Mouse (Mus musculus) T-helper 1 cell (primary cell): ENCODE data around the gene Ecsit.
"Not testable (repeated sequence)": the region's sequence is repeated elsewhere in the genome, so short reads cannot be mapped to it uniquely, and the experiment has no call there.

Experiments
- in situ Hi-C: fragments of 300-600 bp; cut with MboI, MseI; formaldehyde crosslinking; loops from one replicate; pipeline ENCODE4 v1.15.1; 2025; ENCODE audit warnings: high pct_unique_total_duplicates

The Ecsit gene

DNA sequence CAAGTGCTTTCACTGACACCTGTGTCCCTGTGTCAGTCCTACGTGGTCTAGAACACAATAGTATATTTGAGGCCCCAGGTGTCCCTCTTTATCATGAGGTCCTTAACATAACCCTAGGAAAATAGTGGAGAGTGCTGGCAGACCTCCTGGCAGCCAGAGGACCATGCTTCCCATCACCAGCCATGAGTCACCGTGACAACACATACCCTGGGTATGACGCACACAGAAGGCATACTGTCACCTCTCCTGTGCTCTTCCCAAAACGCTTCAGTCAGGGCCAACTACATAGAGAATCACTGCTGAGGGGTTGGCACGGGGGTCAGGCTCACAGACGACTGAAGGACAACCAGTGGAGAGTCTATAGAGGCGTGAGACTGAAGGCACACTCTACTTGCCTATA is 4.7 kb upstream of the Ecsit start:
- in situ Hi-C loops = no loop called here

DNA sequence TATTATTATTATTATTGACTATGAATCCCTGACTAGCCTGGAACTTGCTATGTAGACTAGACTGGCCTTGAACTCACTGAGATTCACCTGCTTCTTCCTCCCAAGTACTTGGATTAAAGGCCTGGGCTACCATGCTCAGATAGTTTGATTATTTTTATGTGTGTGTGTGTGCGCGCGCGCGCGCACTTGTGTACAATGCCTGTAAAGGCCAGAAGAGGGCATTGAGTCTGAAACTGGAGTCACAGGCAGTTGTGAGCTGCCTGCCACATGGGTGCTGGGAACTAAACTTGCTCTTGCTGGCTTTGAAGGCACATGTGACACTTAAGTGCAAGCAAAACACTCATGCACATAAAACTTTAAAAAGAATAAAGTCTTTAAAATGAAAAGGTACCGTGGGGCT is 4.0 kb upstream of the Ecsit start:
- in situ Hi-C loops = no loop called here

DNA sequence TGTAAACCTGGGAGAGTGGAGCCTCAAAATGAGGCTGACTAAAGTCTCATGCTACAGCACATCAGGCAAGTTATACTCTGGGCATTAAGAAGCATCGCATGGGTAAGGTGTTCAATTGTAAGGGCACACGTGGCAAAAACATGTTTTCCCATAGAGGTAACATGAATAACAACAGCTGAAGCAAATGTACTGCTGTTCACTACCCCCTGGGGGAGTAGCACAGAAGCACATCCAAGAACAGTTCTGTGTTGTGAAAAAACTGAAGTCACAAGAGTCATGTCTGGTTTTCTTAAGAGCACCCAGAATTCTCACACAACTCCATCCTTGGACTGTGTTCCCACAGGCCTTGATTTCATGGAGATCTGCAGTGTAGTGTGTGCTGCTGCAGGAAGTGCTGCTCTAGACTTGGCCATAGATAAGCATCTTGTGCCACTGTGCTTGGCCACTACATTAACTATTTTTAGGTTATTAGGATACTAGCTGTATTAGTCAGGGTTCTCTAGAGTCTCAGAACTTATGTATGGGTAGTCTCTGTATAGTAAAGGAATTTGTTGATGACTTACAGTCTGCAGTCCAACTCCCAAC is 1.9 kb upstream of the Ecsit start:
- in situ Hi-C loops = no loop called here

DNA sequence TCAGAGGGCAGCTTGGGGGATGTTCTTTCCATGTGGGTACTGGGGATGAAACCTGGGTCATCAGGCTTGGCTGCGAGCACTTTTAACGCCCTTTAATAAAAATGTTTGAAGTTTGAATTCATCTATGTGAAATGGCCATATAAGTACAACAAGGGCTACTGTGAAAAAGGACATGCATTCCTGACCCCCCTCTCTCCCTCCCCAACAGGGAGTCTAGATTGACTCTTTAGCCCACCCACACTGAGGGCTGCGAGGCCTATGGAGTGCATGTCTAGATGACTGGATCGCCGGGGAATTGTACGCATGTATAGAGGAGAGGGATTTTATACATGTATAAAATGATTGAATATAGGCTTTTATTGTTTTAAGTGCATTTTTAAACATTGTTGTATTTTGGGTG is 774 bp upstream of the Ecsit start:
- in situ Hi-C loops = no loop called here

DNA sequence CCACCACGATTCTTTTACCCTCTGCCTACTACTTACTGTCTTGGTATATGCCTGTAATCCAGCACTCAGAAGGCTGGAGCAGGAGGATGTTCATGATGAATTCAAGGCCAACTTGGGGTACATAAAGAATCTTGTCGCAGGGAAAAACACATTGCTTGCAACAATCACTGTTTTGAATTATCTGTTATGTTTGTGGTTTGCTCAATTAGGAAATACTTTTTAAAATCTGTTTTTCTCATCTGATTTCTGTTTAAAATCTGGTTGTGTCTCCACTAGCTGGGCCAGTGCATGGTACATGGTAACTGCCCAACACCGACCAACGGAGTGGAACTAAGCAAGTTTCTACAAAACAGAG is 594 bp downstream of the Ecsit start:
- in situ Hi-C loops = no loop called here

DNA sequence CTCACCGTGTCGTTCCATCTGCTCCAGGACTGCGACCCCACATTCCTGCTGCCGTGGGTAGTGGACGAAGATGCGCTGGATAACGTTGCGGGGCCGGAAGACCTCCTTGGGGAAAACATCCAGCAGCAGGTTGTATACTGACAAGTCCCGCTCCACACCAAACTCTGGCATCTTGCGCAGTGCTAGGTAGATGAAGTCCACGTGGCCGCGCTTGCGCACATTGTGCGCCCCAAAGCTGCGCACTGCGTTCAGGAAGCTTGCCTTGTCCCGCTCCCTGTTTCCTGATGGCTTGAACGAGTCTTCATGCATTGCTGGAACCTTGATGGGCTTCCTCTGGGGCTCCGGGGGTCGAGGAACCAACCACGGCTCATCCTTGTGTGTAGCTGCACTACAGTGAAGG is 9.0 kb downstream of the Ecsit start:
- in situ Hi-C loops = no loop called here

DNA sequence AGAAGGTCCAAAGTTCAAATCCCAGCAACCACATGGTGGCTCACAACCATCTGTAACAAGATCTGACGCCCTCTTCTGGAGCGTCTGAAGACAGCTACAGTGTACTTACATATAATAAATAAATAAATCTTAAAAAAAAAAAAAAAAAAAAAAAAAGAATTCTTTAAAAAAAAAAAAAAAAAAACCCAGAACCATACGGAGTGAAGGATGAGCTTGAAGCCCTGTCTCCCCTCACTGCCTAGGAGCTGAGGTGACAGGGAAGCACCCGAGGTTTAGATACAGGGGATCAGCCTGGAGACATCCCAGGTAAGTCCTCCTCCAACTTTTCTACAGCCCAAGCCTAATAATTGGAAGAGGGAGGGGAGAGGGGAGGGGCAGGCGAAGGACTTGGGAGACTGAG is 9.5 kb downstream of the Ecsit start:
- in situ Hi-C loops = not testable (repeated sequence)

DNA sequence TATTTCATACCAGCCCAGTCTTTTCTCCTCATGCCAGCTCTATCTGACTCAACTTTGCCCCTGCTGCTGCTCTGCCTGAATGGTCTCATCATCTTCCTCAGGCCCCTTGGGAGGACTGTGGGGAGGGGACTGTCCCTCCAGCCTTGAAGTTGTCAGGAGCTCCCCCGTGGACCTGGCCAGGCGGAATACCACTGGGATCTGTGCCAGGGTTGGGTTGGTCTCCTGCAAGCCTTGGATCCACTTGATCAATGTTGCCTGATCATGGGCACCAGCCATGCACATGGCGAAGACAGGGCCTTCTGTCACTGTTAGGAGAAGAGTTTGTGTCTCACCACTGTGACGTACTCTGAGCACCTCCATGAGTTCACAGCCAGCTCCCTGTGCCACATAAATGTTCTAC is 13.0 kb downstream of the Ecsit start:
- in situ Hi-C loops = no loop called here

DNA sequence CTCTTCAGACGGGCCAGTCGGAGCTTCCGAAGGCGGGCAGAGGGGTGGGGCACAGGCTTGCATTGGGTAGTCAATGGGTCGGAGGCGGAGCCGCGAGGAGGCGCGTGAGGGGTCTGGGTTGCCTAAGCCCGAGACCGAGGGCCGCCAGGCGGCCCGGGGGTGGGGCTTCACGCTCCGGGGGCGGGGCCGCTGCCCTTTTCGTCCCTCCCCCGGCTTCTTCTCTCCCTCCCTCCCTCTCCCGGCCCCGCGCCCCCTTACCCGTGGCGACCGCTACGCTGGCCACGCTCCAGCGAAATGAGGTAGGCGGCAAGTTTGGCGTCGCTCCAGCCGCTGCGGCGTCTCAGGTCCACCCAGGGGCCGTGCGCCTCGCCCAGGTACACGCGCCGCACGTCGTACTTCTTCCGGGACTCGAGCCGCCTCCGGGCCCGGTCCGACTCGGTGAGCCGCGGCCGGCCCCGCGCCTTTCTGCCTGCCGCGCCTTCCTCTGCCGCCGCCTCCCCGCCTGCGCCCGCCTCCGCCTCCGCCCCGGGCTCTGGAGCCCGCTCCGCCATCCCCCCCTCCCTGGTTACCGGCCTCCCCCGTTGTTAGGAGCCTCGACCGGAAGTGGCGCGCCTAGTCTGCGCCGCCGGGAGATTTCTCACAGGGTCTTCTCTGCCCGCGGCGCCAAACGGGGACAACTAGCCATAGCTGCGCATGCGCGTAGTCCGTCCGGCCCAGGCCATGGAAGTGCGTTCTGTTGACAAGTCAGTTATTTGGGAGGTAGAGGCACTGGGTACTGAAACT is 14.3 kb downstream of the Ecsit start, which contains the start of the genes Gm49318 and Zfp653:
Gene Gm49318, minus strand, starts transcription at position 469 of the 783 bp plus-strand sequence.
Gene Zfp653, minus strand, starts transcription at position 586 of the 783 bp plus-strand sequence.
- in situ Hi-C loops = no loop called here

DNA sequence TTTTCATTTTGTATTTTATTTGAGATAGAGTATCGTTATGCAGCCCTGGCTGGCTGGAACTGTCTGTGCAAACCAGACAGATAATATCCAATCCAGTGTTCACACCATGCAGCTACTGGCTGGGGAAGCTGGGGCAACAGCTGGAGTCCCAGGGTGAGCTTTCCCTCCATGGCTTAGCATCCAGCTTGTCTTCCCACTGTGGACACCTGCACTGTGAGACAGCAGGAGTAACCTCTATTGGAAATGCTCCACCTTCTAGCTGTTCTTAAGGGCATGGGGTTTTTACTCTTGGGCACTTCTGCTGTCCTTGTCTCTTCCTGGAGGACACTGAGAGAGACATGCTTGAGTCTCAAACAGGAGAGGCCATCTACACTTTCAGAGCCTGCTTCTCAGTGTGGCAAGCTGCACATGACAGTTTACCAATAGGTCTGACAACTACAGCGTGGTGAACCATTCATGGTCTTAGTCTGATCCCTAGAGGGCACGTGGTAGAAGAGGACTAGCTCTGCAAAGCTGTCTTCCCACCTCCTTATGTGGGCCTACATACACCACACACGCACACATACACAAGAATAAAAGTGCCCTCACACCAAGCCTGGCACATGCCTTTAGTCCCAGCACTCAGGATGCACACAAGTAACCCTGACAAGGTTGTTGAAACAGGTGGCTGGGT is 15.2 kb downstream of the Ecsit start:
- in situ Hi-C loops = loop anchor here (5.0 kb wide), 1 partner anchor 77 kb away; no protein-coding TSS in a partner anchor

DNA sequence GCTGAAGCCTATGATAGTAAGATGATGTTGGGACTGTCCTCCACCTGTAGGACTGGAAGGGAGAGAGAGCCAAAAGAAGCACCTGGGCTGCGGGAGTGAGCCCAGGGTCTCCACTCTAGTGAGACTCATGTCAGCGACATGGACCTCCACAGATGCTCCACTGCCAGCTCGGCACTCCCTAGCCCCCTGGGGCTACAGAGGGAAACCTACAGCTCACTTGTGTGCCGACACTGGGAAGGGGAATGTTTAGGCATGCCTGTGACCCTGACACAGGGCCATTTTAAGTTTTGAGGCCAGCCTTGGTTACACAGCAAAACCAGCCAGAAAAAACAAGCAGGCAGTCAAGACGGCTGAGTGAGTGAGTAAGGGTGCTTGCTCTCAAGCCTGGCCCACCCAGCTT is 18.0 kb downstream of the Ecsit start:
- in situ Hi-C loops = loop anchor here (5.0 kb wide), 1 partner anchor 80 kb away; no protein-coding TSS in a partner anchor

DNA sequence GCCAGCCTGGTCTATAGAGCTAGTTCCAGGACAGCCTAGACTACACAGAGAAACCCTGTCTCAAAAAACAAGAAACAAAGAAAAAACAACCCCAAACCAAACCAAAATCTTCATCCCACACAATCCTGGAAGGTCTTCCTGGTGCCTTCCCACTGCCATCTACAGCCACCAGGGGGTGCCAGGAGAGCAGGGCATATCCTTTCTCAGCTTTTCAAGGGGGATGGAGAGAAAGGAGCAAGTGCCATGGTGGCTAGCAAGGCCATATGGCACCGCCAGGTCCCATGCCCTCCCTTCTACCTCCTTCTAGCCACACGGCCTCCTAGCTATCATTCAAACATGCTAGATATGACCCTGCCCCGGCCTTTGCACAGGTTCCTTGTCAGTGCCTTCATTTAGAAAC is 18.8 kb downstream of the Ecsit start:
- in situ Hi-C loops = loop anchor here (5.0 kb wide), 1 partner anchor 81 kb away; no protein-coding TSS in a partner anchor

DNA sequence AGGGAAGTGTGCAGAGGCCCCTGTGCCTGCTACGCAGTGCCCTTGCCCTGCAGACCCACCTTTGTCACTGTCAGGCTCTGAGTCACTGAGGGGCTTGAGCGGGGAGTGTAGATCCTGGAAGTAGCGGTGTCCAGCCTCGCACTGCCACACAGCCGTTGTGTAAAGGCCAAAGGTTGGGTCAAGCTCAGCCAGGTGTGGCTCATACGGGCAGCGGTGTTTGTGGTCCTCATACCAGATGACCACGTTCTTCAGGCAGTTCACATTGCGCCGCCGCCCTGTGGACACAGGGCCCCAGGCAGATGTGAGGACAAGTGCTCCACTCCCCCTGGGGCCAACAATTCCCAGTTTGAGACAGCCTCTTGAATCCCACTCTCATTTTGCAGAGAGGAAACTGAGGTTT is 19.6 kb downstream of the Ecsit start:
- in situ Hi-C loops = loop anchor here (5.0 kb wide), 1 partner anchor 82 kb away; no protein-coding TSS in a partner anchor

DNA sequence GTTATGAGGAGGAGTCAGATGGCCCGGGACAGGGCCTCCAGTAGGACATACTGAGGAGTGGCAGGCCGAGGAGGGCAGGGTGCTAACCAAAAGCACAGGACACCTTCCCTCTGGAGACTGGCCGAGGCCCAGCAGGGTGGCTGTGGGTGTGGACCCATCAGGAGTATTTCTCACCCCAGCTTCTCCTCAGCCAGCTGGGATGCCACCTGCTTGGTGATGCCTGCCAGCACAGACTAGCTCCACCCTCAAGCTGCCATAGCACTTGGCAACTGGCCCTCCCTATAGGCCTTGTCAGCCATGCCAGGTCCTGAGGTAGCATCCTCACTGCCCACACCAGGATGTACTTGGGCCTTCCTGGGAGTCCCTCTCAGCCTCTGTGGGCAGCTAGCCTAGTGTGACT is 20.9 kb downstream of the Ecsit start:
- in situ Hi-C loops = no loop called here

DNA sequence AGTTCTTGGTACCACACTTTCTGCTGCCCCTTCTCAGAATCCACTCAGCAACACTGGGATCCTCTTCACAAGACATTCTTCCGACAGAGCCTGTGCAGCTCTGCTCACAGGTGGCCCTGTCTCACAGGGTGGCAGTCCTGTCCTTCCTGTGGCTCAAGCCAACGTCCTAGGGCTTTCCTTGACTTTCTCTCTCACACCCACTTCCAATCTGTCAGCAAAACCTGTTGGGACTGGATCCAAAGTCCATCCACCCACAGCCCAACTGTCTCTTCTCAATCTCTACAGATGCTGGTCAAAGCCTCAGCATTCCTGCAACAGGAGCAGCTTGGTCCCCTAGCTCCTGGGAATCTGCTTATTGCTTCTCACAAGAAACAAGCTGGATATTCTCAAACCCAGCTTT is 23.9 kb downstream of the Ecsit start:
- in situ Hi-C loops = no loop called here

DNA sequence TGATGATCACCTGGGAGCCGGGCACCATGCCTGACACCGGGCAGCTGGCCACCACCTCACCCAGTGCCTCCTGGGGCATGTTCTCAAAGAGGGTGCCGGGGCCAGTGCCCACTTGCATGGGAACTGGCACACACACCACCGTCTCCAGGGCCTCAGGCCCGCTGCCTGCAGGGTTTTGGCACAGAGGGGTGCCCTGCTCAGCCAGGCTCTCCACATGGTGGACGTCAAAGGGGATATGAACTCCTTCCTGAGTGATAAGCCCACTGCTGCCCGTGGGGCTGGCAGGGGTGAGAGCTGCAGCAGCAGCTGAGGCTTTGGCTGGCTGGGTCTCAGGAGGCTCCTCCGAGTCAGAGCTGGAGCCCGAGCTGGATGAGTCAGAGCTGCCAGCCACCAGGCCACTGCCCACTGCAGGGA is 27.2 kb downstream of the Ecsit start:
- in situ Hi-C loops = no loop called here

DNA sequence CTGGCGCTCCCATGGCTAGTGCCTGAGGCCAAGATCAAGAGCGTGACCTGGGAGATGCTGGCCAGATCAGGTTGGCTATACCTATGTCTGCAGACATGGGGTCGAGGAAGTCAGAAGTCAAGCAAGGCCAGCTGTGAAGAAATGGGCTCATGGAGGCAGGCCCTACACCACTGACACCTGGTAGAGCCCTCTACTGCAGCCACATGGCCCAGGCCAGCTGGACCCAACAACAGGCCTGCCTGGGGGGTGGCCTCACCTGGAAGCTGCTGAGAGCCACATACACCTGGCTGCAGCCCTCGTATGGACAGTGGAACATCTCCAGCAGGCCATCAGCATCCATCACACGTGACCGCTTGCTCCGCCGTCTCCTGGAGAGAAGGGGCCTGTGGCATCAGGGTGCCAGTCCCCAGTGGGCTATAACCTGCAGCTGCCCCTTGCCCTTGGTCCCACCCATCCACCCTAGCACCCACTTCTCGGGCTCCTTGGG is 28.2 kb downstream of the Ecsit start:
- in situ Hi-C loops = no loop called here

DNA sequence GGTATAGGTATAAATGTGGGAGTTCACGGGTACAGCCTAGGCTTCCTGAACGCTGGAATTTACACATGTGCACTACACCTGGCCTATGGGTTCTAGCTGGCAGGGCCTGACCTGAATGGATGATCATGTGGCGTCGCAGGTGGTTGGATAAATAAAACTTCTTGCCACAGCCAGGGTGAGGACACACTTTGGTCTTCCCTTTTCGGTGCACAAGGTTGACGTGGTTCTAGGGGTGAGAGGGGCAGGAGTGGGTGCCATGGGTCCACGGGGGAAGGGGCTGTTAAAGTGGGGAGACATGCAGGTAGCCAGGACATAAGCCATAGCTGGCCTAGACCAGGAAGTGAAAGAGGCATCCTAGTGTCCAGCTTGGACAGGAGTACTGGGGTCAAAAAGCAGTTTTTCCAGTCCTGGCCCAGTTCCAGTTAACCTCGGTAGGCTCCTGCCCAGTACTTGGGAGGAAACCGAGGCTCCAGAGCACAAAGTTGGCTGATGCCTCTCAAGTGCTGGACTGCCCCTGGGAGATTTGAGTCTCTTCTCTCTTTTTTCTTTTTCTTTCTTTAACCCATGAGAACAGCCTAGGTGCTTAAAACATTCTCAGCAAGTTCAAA is 28.8 kb downstream of the Ecsit start:
- in situ Hi-C loops = no loop called here

DNA sequence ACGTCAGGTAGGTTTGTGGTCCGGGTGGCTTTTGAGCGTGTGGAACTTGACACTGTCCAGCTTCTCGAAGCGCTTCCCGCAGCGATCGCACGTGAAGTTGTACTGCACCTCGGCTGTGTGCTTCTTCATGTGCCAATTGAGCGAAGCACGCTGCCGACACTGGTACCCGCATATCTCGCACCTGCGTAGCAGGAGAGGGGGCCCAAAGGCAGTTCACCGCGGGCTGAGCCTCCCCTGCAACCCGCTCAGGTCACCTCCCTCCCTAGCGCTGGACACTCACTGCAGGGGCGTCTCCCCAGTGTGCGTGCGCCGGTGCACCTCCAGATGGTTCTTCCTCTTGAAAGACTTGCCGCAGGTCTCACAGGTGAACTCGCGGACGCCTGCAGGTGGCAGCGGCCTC is 29.5 kb downstream of the Ecsit start:
- in situ Hi-C loops = no loop called here

DNA sequence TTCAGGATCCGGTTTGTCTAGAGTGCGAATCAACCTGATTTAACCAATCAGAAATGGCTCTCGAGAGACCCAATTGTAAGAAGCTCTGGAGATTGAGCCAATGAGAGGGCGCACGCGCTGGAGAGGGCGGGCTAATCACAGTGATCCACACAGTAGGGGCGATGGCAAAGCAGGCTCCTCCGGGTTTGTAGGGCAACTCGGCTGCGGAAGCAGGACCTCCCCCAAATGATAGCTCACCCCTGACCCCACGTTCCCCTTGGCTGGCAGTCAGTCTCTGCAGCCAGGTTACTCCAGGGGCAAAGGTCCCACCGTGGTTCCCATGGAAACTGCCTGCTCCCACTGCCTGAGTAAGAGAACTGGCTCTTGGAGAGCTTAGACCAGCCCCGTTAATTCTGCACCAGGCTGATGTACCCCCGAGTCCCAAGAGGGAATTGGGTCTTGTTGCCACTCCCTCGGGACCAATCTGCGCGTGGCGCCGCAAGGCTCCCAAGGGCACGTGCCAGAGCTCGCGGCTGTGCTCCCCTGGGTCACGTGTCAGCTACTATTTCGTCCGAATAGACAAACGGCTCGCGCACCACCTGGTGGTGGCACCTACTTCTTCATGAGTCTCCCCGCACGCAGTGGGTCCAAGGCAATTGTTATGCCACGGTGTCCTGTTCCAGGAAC is 30.7 kb downstream of the Ecsit start:
- in situ Hi-C loops = no loop called here

DNA sequence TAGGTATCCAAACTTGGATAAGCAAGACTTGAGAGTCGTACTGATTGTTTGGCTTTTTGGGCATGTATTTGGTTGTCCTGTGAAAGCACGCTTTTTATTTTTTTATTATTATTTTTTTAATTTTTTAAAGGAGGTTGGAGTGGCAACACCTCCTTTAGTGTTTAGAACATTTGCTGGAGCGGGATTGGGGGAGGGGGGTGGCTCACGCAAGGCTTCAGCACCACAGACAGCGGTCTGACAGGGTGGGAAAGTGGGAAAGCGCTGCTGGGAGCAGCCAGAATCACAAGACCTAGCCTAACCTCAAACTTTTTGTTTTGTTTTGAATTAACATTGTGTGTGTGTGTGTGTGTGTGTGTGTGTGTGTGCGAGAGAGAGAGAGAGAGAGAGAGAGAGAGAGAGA is 31.6 kb downstream of the Ecsit start:
- in situ Hi-C loops = no loop called here

DNA sequence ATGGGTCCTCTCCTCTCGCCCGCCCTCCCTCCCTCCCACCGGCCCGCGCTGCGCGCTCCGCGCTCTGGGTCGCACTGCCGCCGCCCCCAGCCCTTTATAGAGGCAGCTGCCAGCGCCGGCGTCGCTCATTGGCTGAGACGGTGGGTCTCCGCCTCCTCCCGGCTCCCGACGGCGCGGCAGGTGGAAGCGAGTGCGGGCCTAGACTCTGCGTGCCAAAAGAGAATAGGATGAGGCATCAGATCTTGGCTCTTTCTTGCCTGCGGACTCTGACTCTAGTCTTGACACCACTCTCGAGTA is 33.3 kb downstream of the Ecsit start, which contains the start of gene Elavl3:
Gene Elavl3, minus strand, starts transcription at position 66 of the 297 bp plus-strand sequence.
- in situ Hi-C loops = no loop called here
